Mouse (Mus musculus) frontal cortex, postnatal 10 days (tissue): ENCODE data around the gene Pgls.

Experiments
- DNase-seq, 2 experiments: peaks; one replicate each; pipeline ENCODE4 v3.0.0; 2022; ENCODE audit warnings: low spot score in 2 of 2, mixed read lengths in 1 of 2

The Pgls gene

DNA sequence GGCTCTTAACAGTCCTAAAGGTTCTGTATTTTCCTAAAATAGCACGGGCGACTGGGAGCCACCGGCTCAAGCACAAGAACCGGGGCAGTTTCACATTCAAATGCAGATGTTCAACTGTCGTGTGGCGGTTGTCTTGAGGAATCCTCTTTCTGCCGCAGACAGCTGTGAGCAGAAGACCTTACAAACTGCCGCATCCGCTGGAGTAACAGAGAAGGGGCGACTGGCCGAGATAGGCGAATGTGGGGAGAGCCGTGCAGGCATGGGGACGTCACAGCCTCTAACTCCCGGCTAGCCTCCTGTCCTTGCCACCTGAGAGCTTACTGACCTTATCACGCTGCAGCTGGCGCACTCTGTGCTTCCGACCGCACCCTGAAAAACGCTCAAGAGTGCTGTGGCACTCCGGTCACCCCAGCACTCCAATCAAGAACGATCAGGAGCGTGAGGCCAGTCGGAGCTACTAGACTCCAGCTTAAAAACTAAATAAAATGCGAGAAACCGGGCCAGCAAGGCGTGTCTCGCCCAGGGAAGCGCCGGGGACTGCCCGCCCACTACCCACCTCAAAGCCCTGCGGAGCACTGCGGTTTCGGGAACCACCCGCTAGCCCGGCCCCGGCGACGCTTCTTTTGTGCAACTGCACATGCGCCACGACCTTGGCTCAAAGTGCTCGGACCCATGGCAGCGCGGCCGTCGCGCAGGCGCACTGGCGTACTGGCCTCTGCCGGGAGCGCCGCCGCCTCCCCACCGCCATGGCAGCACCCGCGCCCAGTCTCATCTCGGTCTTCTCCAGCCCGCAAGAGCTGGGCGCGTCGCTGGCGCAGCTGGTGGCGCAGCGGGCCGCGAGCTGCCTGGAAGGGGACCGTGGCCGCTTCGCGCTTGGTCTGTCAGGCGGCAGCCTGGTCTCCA, at the start of gene Pgls:
Gene Pgls (plus strand): TSS at position 706 of the 903 bp plus-strand sequence.
- DNase-seq, result peak; percentile 90 to 96

DNA sequence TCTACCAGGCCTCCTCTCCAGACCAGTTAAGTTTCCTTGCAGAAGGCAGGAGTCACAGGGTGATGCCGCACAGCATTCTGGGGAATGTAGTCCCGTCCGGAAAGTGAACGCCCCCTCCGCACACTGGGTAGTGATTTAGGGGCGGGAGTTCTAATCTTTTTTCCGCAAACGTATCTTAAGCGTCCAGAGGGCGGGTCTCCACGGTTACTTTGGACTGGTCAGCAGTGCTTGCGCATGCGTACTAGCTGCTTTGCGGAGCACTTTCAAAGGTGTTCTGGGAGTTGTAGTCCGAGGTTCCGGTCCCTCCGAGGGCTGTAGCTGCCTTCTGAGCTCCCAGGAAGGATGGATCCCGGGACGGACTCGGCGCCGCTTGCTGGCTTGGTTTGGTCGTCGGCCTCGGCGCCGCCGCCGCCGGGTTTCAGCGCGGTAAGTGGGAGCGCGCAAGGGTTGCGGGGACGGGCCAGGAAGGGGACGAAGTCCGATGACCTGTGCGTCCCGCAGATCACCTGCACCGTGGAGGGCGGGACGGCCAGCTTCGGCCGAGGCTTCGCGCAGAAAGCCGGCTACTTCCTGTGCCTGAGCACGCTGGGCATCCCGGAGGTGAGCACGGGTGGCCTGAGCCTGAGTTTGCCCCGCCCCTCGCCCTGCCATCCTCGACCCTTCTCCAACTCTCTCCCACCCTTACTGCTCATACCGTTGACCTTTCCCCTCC, 49.2 kb upstream of the Pgls start, which contains the start of gene Mvb12a:
Gene Mvb12a (plus strand): TSS at position 291 of the 712 bp plus-strand sequence.
- peak; percentile 96 to 97 for DNase-seq

DNA sequence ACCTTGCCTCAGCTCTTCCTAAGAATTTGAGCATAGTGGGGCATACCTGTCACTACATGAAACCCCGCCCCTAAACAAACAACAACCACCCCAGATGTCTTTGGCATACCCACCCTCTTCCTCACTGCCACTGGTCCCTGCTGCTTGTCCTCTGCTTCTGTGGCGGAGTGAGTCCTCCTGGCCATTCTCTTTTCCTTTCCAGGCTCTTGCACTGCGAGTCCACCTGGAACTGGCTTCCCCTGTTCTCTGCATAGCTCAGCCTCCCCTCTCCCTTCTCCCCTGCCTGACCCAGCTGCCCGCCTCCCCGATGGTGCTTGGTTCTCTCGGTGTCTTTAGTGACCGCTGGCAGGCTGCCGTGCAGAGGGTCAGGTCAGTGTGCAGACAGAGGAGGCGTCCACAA, 48.2 kb upstream of the Pgls start:
- DNase-seq, result no peak

DNA sequence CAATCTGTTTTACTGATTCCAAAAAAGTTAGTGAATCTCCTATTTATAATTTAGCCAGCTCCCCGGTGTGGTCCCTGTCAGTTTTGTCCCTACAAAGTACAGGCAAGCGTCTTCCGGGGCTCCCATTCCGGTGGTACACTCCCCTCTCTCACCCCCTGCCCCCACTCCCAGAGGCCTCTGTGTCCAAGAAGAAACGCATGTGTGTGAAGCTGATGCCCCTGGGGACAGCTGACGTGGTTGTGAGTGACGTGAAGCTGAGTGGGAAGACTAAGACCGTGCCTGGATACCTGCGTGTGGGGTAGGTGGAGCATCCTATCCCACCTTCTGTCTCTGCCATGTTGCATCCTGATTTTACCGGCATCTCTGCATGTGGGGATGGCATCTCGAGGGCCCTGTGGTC, 46.9 kb upstream of the Pgls start:
- no peak for DNase-seq

DNA sequence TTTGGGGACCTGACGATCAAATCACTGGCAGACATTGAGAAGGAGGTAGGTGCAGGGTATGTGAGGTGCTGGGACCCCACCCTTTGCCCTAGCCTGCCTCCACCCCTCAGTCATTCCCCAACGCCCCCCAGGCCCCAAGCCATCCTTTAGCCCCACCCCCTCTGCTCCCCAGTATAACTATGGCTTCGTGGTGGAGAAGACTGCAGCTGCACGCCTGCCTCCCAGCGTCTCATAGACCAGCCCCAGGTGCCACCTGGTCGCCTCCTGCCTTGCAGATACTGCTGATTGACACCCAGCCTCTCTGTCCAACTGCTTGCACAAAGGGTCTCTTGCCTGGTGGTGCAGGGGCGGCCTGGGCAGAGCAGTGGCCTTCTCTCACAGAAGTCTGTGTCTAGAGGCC, 44.4 kb upstream of the Pgls start:
- DNase-seq, result no peak

DNA sequence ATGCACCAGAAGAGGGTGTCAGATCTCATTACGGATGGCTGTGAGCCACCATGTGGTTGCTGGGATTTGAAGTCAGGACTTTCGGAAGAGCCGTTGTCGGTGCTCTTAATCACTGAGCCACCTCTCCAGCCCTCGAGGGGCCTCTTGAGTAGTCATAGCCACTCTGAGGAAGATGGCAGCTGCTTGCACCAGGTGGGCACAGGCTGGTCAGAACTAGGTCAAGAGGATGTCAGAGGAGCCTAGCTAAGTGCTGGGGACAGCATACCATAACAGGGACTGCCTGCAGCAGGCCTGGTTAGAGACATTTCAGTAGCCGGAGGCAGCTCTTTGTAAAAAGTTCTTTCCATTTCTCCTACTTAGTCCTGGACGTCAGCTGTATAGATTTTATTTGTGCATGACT, 41.2 kb upstream of the Pgls start:
- DNase-seq, result no peak

DNA sequence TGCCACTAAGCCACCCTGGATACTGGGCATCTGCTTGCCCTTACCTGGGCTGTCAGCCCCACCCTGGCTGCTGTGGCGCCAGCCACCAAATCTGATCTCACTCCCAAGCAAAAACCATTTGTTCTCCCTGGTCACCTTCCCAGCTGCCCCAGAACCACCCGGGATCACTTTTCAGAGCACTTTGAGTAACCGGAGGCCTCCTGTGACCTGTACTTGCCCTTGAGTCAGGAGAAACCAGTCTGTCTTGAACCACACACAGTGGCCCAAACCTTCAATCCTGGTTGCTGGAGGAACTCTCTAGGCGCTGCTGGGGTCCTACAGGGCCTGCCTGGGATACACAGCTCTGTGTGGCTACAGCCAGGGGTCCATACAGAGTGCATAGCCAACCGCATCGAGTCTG, 39.2 kb upstream of the Pgls start:
- DNase-seq, result no peak

DNA sequence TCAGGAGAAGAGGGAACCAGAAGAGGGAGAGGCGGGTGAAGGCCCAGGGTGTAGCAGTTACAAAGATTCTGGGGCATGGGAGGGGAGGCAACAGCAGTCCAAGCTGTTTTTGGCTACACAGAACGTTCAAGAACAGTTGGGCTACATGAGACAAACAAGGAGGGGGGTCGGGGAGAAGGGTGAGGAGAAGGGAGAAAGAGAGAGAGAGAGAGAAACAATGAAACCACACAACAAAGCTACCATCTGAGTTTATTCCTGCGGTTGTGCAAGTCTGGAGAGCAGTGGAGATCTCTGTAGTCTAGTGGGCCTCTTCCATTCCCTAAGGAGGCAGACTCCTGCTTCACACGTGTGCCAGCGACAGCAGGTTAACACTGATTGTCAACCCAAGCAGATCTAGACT, 38.0 kb upstream of the Pgls start:
- no peak for DNase-seq

DNA sequence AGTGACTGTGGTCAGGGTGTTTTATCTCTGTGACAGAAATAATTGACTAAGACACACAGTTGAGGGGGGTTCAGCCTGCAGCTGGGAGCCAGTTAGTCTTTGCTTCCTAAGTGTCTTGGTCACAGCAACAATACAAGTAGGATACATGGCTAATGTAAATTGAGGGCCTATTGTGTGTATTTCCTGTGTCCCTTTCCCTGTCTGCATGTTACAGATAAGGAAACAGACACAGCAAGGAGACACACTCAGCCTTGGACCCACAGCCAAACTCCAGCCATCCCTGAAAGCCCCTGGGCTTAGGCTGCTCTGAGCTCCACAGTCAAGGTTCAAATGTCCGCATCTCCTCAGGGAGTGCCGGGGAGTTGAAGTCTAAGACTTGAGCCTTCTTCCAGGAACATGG, 37.3 kb upstream of the Pgls start:
- DNase-seq, result no peak

DNA sequence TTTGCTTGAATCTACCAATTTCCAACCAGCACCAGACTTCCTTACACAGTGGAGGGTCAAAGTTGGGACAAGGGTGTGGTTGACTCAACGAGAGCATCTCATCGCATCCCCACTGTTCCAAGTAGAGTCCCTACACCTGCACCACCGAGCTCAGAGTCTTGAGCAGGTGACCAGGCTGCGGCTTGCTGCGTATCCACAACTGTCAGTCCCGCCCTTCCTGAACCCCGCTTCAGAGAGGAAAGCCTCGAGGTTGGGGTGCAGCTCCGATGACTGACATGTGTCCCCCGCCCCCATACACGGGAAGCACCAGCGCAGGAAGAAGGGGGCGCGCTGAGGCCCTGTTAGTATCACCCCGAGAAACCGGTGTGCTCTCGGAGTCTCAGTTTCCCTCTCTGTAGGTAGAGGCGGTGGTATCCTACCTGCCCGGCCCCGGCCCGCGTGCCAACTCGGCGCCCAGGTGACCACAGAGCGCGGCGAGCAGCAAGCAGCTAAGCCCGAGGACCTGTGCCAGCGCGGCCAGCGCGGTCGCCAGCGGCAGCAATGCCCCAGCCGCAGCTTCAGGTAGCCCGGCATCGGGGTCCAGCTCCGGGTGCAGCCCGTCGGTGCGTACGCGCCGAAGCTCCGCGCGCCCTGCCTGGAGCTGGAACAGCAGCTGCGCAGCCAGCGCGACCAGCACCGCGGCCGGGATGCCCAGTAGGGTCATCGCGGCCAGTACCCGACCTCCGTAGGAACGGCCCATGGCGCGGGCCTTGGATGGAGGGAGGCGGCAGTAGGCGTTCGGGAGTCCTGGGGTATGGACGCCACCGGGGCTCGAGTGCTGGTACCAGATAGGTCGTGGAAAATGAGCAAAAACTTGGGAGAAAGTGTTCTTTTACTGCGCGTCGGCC, 33.7 kb upstream of the Pgls start, which contains the start of gene Tmem221:
Gene Tmem221 (minus strand): TSS at position 801 of the 887 bp plus-strand sequence.
- DNase-seq, result no peak

DNA sequence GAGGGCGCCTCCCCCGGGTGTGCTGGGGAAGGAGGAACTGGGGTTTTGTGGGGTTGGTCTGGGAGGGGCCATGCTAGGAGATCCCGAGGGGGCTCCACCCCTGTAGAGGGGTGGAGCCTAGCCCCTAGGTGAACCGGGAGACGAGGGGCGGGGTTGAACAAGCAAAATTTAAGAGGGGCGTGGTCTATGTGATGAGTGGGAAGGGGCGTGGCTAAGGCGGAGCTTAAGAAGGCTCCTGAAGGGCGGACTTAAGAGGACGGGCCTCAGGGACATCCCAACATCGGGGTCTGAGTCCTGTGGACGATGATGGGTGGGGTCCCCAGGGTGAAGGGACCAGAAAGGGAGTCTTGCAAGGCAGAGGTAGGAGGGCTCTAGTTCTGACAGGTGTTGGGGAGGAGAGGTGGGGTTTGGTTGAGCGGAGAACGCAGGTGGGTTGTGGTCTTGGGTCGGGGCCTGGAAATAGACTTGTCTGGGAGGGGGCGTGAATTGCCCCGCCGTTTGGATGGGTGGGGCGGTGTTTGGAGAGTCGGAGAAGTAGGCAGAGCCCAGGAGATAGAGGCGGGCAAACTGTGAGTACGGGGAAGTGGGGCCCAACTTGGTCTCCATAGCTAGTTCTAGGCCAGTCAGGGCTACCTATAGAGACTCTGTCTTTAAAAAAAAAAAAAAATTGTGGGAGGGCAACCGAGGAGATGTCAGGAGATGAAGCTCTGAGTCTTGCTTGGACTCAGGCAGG, 32.9 kb upstream of the Pgls start:
- DNase-seq, result no peak

DNA sequence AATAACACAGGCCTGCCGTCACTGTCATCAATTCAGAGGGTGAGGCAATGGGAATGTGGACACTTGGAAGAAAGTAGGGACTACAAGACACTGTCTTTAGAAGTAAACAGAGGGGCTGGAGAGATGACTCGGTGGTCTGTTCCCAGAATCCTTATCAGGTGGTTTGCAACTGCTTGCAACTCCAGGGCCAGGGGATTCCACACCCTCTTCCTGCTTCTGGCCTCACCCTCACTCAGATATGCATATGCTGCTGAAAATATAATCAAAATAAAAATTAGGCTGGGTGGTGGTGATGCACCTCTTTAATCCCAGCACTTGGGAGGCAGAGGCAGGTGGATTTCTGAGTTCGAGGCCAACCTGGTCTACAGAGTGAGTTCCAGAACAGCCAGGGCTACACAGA, 31.9 kb upstream of the Pgls start:
- DNase-seq, result no peak

DNA sequence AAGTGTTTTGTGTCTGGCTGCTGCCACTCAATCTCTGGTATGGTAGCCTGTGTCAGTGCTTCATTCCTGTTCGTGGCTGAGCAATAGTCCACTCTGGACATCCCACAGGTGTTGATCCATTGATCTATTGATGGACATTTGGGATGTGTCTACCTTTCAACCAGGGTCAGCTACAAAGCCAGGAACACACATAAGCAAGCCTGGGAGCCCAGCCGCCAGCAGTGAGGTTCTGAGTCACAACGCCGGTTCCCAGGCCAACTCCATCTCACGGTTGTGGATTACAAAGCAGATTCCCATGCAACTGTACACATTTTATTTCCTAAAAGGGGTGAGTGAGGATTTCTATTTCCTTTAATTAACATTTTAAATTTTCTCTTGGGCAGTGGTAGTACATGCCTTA, 31.2 kb upstream of the Pgls start:
- DNase-seq, result no peak

DNA sequence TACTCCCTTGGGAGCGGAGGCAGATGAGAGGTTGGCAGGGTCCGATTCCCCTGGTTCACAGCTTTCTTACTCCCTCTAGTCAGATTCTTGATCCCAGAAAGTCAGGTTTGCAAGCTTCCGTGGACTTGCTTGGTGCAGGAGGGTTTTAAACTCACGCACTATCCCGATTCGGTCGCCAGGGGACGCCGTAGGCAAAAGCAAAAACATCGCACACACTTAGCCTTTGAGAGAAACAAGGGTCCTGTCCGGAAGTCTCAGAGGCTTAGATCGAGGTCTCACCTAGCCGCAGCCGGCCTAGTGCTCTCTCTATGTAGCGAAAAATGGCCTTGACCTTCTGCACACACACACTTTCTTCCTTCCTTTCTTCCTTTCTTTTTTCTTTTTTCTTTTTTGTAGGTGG, 30.6 kb upstream of the Pgls start:
- no peak for DNase-seq

DNA sequence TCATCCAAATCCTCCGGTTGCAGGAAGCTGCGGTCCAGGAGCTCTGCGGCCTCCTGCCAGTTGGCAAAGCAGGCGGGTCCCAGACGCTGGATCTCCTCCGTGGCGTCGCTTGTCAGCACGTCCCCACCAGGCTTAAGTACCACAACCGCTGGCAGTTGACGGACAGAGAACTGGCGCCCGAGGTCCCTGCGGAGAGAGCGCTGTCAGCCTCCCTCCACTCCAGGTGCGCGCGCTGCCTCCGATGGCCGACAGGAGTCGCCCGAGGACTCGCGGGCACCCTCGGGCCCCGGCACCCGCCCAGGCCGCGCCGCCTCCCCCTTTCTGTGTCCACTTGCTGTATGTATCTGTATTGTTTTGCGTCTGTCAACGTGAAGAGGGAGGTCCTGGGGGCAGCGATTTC, 29.2 kb upstream of the Pgls start:
- DNase-seq, result peak in 1 of 2 experiments; percentile 60

DNA sequence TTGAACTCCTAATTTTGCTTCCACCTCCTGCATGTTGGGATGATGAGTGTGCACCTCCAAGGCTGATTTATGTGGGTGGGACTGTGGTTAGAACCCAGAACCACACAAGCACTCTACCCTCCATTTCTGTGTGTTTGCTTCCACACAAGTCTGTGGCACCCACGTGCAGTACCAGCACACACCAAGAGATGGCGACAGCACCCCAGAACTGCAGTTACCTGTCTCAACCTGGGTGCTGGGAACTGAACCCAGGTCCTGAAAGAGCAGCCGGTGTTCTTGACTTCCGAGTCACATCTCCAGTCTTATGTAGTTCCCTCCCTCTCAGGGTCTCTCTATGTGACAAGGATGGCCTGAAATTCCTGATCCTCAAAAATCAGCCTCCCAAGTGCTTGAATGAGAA, 28.0 kb upstream of the Pgls start:
- no peak for DNase-seq

DNA sequence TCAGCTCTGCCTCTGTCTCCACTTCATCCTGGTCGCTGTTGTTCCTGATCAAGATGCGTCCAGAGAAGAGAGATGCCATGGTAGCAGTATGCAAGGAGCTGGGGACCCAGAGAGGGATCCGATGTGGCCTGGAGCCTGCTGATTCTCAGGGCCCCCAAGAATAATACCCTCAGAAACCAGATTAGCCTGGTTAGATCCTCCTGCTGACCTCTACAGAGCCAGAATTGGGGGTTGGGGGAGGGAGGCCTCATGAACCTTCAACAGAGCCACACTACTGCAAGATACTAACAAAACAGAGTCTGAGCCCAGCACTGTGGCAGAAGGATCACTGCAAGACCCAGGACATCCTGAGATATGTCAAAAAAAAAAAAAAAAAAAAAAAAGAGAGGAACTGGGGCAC, 25.5 kb upstream of the Pgls start, which contains the start of gene Nxnl1:
Gene Nxnl1 (minus strand): TSS at position 101 of the 400 bp plus-strand sequence.
- no peak for DNase-seq

DNA sequence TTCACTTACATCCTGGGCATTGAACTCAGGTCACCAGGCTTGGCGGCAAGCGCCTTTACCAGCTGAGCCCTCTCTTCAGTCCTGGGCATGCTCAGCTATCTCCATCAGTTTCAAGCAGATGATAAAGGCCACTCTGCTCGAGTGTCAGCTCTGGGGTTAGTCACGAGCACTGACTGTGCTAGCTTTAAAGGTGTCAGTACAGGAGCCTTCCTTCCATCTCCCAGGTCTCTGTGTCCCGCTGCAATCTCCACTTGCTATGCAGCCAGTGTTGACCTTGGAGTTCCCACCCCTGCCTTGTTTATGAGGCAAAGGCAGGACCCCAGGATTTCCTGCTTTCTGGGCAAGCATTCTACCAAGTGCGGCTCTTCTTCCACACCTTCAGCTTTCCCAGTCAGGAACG, 24.4 kb upstream of the Pgls start:
- no peak for DNase-seq

DNA sequence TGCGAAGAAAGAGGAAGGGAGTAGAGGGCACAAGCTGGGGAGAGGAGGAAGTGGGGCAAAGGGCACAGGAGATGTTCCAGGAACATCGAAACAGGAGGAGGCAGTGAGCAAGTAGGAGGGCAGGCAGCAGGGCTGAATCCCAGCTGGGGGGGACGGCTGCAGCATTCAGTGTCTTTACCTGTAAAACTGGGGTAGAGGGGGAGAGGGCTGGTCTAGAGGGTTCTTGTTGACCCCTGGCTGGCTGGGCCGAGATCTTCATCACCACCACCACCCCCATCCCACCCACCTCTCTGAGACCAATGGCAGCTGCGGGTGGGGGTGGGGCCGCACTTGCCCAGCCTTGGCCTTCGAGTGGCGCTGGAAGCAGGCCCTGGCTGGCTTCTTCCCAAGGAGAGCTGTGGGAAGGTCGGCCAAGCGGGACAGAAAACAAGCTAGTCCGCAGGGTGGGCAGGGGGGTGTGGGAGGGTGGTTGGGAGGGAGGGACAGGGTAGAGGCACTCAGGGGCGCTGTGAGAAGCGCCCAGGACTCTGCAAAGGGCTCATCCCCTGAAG, 23.5 kb upstream of the Pgls start, which contains the start of gene Slc27a1:
Gene Slc27a1 (plus strand): TSS at position 496 of the 551 bp plus-strand sequence.
- peak in 1 of 2 experiments; percentile 70 for DNase-seq

DNA sequence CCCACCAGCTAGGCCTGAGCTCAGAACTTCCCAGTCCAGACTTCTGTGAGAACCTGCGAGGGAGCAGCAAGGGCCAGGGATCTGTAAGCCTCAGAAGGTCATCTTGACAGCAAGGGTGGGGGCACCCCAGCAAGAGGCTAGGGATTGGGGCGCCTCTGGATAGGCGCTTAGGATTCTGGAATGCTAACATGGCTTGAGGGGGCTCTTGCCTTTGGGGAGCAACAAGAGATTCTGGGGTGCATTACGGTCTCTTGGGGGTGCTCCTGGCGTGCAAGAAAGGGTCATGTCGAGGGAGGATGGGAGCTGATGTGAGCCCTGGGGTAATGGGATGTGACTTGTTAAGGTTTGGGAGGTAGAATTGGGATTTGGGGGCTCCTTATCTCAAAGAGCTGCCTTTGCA, 23.0 kb upstream of the Pgls start:
- DNase-seq, result no peak
